Mouse (Mus musculus): Measurements from ENCODE around the gene Ets2. TPM values are rescaled to one million over a fixed set of nuclear protein-coding genes. Genes with fewer than 3 reads are reported as not detected.

The Ets2 gene
- polyA plus RNA-seq, 1 experiment from 2014 or later = 32.6 TPM

DNA sequence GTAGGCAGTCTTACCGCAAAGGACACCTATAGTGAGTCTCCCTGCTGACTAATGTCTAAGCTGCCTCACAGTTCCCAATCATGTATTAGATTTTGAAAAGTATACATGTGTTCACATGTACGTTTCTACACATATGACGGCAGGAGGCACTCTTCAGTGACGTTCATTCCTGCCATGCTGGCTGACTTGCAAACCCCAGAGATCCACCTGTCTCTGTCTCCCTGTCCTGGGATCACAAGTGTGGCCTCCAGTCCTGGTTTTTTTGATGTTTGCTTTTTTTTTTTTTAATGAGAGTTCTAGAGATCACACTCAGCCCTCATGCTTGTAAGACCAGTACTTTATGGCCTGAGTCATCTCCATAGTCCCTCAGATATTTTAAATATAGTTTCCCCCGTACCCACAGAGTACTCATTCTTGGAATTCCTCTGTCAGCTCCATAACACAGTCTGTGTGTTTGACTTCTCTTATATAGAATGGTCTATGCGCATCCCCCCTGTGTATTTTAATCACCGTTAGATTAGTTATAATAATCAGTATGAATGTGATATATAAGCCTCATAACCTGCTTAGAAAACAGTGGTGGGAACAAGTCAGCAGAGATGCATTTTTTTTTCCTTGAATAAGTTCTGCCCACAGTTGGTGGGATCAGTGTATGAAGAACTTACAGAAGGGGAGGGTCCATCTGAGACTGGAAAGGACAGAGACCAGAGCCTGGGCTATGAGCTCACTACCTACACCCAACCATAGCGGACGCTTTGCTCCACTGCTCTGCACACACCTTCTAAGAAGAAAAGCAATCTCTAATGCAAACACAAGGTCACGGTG, 40.3 kb downstream of the Ets2 start:
- Histone ChIP-seq H3K9me3 (no peaks in the 10 kb centered on the region), H3K27me3 (replicated peaks; ENCODE audit: low read depth, poor library complexity, severe bottlenecking) (no peaks in the 10 kb centered on the region; the same call in 1 of the 2 replicates), H3K36me3 (replicated peaks) (no peaks in the 10 kb centered on the region), H3K4me3 (no peak overlapping the region), H3K27ac (replicated peaks) (no peak overlapping the region; the same call in 1 of the 2 replicates), H3K4me1 (peaks cover 37% of the 10 kb centered on the region)
- no peak for DNase-seq (ENCODE audit: low spot score)
- 86% methylated on average over 10 of the region's 10 CpGs for WGBS

GRCm38 (mm10) chr16:95742740-95743030, 40.8 kb downstream of the Ets2 start:
- Histone ChIP-seq H3K27ac (replicated peaks) (no peak overlapping the region), H3K4me3 (no peak overlapping the region), H3K27me3 (replicated peaks; ENCODE audit: low read depth, poor library complexity, severe bottlenecking) (no peaks in the 10 kb centered on the region; the same call in 1 of the 2 replicates), H3K9me3 (no peaks in the 10 kb centered on the region; the same call in 1 of the 2 replicates), H3K4me1 (peaks cover 32% of the 10 kb centered on the region), H3K36me3 (replicated peaks) (no peaks in the 10 kb centered on the region)
- WGBS = 57% methylated on average over 6 of the region's 6 CpGs
- no peak for DNase-seq (ENCODE audit: low spot score)

DNA sequence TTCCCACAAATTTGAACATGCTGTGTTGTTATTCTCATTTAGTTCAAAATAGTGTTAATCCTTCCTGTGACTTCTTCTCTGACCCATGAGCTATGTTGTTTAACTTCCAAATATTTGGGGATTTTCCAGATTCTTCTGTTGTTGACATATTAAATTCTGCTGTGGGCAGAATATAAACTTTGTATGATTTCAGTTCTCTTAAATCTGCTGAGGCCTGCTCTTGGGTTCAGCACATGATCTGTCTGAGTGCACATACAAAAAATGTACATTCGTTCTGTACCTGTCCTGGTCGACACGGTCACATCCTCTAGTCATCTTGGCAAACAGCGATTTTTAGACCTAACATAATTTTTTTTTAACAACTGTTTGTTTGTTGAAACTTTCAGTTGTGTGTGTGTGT, 41.2 kb downstream of the Ets2 start:
- Histone ChIP-seq H3K27me3 (replicated peaks; ENCODE audit: low read depth, poor library complexity, severe bottlenecking) (no peaks in the 10 kb centered on the region; the same call in 1 of the 2 replicates), H3K4me3 (no peak overlapping the region), H3K4me1 (peaks cover 31% of the 10 kb centered on the region), H3K36me3 (replicated peaks) (no peaks in the 10 kb centered on the region), H3K27ac (replicated peaks) (no peak overlapping the region), H3K9me3 (no peaks in the 10 kb centered on the region; the same call in 1 of the 2 replicates)
- DNase-seq (ENCODE audit: low spot score) = no peak
- 86% methylated on average over 4 of the region's 4 CpGs for WGBS

GRCm38 (mm10) chr16:95744771-95745170, 42.9 kb downstream of the Ets2 start:
- no peak overlapping the region for H3K4me3 ChIP-seq
- H3K27ac ChIP-seq (replicated peaks) = no peak overlapping the region
- no peaks in the 10 kb centered on the region for H3K36me3 ChIP-seq (replicated peaks)
- peaks cover 27% of the 10 kb centered on the region for H3K4me1 ChIP-seq
- H3K27me3 ChIP-seq (replicated peaks; ENCODE audit: low read depth, poor library complexity, severe bottlenecking) = no peaks in the 10 kb centered on the region
- H3K9me3 ChIP-seq = no peaks in the 10 kb centered on the region; the same call in 1 of the 2 replicates
- DNase-seq (ENCODE audit: low spot score) = no peak
- 87% methylated on average over 8 of the region's 8 CpGs for WGBS

DNA sequence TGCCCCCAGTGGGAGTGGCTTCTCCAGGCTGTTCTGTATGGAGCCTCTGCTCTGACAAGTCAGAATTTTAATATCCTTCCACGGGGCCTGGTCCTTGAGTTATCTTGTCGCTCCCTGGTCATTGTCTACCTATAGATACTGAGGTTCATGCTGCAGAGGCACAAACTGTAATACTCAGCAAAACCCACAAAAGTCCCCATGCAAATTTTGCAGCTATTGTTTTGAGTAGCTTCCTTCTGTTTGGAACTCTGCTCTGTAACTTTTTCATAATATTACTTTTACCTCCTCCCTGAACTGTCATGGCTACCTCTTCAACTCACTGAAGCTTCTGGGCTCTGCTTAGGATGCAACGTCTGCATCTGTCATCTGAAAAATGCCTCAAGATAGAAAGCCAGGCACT, 43.8 kb downstream of the Ets2 start:
- Histone ChIP-seq H3K27ac (replicated peaks) (no peak overlapping the region), H3K4me3 (no peak overlapping the region), H3K36me3 (replicated peaks) (no peaks in the 10 kb centered on the region), H3K27me3 (replicated peaks; ENCODE audit: low read depth, poor library complexity, severe bottlenecking) (no peaks in the 10 kb centered on the region), H3K9me3 (no peaks in the 10 kb centered on the region; the same call in 1 of the 2 replicates), H3K4me1 (peaks cover 26% of the 10 kb centered on the region)
- WGBS = 82% methylated on average over 3 of the region's 3 CpGs
- DNase-seq (ENCODE audit: low spot score) = no peak

DNA sequence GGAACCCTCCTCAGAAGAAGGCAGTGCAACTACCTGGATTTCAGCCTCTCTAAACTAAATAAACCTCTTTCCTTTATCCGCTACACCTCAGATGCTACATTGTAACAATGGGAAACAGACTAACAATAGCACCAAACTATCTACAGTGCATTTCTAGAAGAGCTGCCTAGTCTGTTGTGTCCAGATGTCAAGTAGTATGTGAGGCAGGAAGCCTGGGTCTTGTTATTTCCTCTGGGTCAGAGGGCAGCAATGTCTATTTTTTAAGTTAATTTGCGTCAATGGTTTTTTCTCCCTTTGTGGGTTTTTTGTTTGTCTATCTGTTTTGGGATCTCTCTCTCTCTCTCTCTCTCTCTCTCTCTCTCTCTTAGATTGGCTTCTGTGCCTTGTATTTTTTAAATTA, 44.7 kb downstream of the Ets2 start:
- Histone ChIP-seq H3K9me3 (no peaks in the 10 kb centered on the region; the same call in 1 of the 2 replicates), H3K27ac (replicated peaks) (no peak overlapping the region), H3K27me3 (replicated peaks; ENCODE audit: low read depth, poor library complexity, severe bottlenecking) (no peaks in the 10 kb centered on the region), H3K4me1 (peaks cover 17% of the 10 kb centered on the region), H3K4me3 (no peak overlapping the region), H3K36me3 (replicated peaks) (no peaks in the 10 kb centered on the region)
- no peak for DNase-seq (ENCODE audit: low spot score)
- WGBS = 71% methylated on average over 2 of the region's 2 CpGs

DNA sequence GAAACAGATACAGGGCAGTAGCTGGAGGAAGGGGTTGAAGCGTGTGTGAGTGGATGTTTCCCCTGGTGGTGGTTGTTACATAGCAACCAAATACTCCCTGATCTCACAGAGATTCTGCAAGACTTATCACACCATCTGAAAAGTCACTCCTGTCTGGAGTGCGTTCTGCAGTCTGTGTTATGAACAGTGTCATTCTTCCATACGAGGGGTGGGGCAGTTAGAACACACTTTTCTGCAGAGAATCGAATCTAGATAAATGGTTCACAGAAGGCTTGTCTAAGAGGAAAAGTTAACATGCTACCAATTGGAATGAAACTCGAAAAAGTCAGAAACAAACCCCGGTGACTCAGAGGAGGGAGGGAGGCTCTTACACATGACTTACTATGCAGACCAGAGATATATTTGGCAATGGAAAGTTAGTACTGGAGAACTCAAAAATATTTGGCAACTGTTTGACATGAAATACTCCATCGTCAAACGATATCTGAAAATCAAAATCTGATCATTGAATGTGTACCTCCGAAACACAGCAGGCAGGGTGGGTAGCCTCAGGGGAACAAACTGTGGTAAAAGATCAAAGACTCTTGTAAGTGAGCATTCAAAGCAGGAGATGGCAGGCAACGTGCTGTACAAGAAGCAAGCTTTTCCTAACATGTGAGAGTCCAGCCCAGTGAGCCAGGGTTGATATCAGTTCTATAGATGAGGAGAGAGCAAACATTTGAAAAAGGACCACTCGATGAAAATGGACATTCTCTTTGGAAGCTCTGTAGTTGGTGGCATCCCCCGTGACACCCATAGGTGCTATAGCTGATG, 47.6 kb downstream of the Ets2 start:
- Histone ChIP-seq H3K9me3 (no peaks in the 10 kb centered on the region; the same call in 1 of the 2 replicates), H3K4me1 (peaks cover 7% of the 10 kb centered on the region), H3K4me3 (no peak overlapping the region), H3K36me3 (replicated peaks) (no peaks in the 10 kb centered on the region), H3K27me3 (replicated peaks; ENCODE audit: low read depth, poor library complexity, severe bottlenecking) (no peaks in the 10 kb centered on the region), H3K27ac (replicated peaks) (no peak overlapping the region)
- no peak for DNase-seq (ENCODE audit: low spot score)
- 83% methylated on average over 12 of the region's 12 CpGs for WGBS

- H3K36me3 ChIP-seq (replicated peaks) = no peaks in the 10 kb centered on the region
- no peak overlapping the region for H3K27ac ChIP-seq (replicated peaks)
- no peak for DNase-seq (ENCODE audit: low spot score)
- H3K4me3 ChIP-seq = no peak overlapping the region
- no peaks in the 10 kb centered on the region; the same call in 1 of the 2 replicates for H3K9me3 ChIP-seq
- H3K27me3 ChIP-seq (replicated peaks; ENCODE audit: low read depth, poor library complexity, severe bottlenecking) = no peaks in the 10 kb centered on the region
- WGBS = 90% methylated on average over 6 of the region's 6 CpGs
- H3K4me1 ChIP-seq = peaks cover 7% of the 10 kb centered on the region
These were observed 48.3 kb downstream of the Ets2 start for GRCm38 (mm10) chr16:95750211-95750629.

GRCm38 (mm10) chr16:95752502-95752901, 50.6 kb downstream of the Ets2 start:
- 75% methylated on average over 9 of the region's 9 CpGs for WGBS

GRCm38 (mm10) chr16:95753295-95753694, 51.4 kb downstream of the Ets2 start:
- Histone ChIP-seq H3K27ac (replicated peaks) (no peak overlapping the region), H3K4me1 (peaks cover 4% of the 10 kb centered on the region; the same call in 1 of the 2 replicates), H3K4me3 (no peak overlapping the region), H3K36me3 (replicated peaks) (no peaks in the 10 kb centered on the region), H3K9me3 (no peaks in the 10 kb centered on the region), H3K27me3 (replicated peaks; ENCODE audit: low read depth, poor library complexity, severe bottlenecking) (no peaks in the 10 kb centered on the region)
- DNase-seq (ENCODE audit: low spot score) = no peak
- WGBS = 77% methylated on average over 7 of the region's 7 CpGs

More at GRCm38 (mm10) chr16:95752502-95752901, 50.6 kb downstream of the Ets2 start:
- H3K4me1 ChIP-seq = peaks cover 4% of the 10 kb centered on the region; the same call in 1 of the 2 replicates
- no peaks in the 10 kb centered on the region for H3K36me3 ChIP-seq (replicated peaks)
- H3K9me3 ChIP-seq = no peaks in the 10 kb centered on the region; the same call in 1 of the 2 replicates
- H3K27ac ChIP-seq (replicated peaks) = no peak overlapping the region
- no peak overlapping the region for H3K4me3 ChIP-seq
- DNase-seq (ENCODE audit: low spot score) = no peak
- no peaks in the 10 kb centered on the region for H3K27me3 ChIP-seq (replicated peaks; ENCODE audit: low read depth, poor library complexity, severe bottlenecking)

- Histone ChIP-seq H3K4me1 (no peaks in the 10 kb centered on the region), H3K4me3 (no peak overlapping the region), H3K9me3 (no peaks in the 10 kb centered on the region), H3K36me3 (replicated peaks) (no peaks in the 10 kb centered on the region), H3K27me3 (replicated peaks; ENCODE audit: low read depth, poor library complexity, severe bottlenecking) (no peaks in the 10 kb centered on the region), H3K27ac (replicated peaks) (no peak overlapping the region)
- 87% methylated on average over 8 of the region's 8 CpGs for WGBS
- no peak for DNase-seq (ENCODE audit: low spot score)
These were observed 57.5 kb downstream of the Ets2 start for GRCm38 (mm10) chr16:95759151-95759987.

DNA sequence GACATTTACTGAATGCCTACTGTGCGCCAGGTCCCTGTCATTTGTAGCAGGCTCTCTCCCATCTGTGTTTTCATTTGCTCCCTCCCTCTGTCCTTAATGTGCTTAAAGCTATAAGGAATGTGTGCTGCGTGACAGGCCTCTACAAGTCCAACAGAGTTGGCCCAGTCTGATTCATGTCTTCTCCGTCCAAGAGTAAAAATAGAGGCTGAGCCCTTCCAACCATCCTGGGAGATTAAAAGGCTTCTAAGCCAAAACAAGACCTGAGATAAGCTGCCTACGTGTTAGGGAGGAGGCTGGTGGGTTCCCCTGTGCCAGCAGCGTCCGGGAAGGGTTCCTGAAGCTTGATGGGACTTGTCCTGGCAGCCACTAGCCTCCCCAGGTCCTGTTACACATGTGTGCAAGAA, 58.1 kb downstream of the Ets2 start:
- DNase-seq (ENCODE audit: low spot score) = no peak
- no peak overlapping the region for H3K4me3 ChIP-seq
- H3K27ac ChIP-seq (replicated peaks) = no peak overlapping the region
- no peaks in the 10 kb centered on the region for H3K4me1 ChIP-seq
- H3K9me3 ChIP-seq = no peaks in the 10 kb centered on the region
- 71% methylated on average over 6 of the region's 6 CpGs for WGBS
- no peaks in the 10 kb centered on the region for H3K36me3 ChIP-seq (replicated peaks)
- no peaks in the 10 kb centered on the region for H3K27me3 ChIP-seq (replicated peaks; ENCODE audit: low read depth, poor library complexity, severe bottlenecking)
